Mouse (Mus musculus): ENCODE data around the gene Smarca1. TPM values are rescaled to one million over a fixed set of nuclear protein-coding genes. Genes with fewer than 3 reads are reported as not detected.

Smarca1 gene
- polyA plus RNA-seq, 1 experiment from 2014 or later = 27.7 TPM

GRCm38 (mm10) chrX:47760212-47760611 lies 132.6 kb downstream of the Smarca1 start:
- Histone ChIP-seq H3K4me3 (ENCODE audit: control insufficient read depth in 1 of 2, insufficient read depth in 1 of 2, low read depth in 1 of 2, low read length in 2 of 2) (no peak overlapping the region), H3K4me1 (ENCODE audit: control insufficient read depth in 2 of 2, insufficient read depth in 2 of 2, low read length in 2 of 2) (no peaks in the 10 kb centered on the region), H3K9me3 (ENCODE audit: control insufficient read depth, low read length) (no peaks in the 10 kb centered on the region), H3K27me3 (ENCODE audit: control insufficient read depth, insufficient read depth, low read length) (no peaks in the 10 kb centered on the region), H3K9ac (ENCODE audit: low read length) (no peak overlapping the region), H3K36me3 (ENCODE audit: control insufficient read depth, insufficient read depth, low read length) (no peaks in the 10 kb centered on the region), H3K4me2 (ENCODE audit: low read length) (no peak overlapping the region), H3K27ac (replicated peaks in 1 of 2; ENCODE audit: control insufficient read depth in 1 of 2, insufficient read depth in 1 of 2, low read depth in 2 of 2, low read length in 2 of 2) (no peak overlapping the region)
- 43% methylated on average over 1 of the region's 1 CpGs for WGBS
- ATAC-seq (ENCODE audit: insufficient number of reproducible peaks, insufficient read depth, low FRiP score, low read depth) = no peak

Other genes starting within 250 kb of the Smarca1 start
- 16.1 and 17.2 TPM in 2 replicates for gene Ocrl, start 19.4 kb upstream of the Smarca1 start, polyA plus RNA-seq (2014; fragmentation: Nextera tagmentation; extraction: Ambion mirVana)
- gene Apln, start 141.9 kb upstream of the Smarca1 start, polyA plus RNA-seq (2014; fragmentation: Nextera tagmentation; extraction: Ambion mirVana) = 4.7 and 5.5 TPM in 2 replicates
- 0.47 and 0.72 TPM in 2 replicates for gene Xpnpep2, start 215.8 kb upstream of the Smarca1 start, polyA plus RNA-seq (2014; fragmentation: Nextera tagmentation; extraction: Ambion mirVana)